Mouse (Mus musculus) fat pad, adult 2 months (tissue): ENCODE results near the gene Nhs.
"Not testable (repeated sequence)": the region's sequence is repeated elsewhere in the genome, so short reads cannot be mapped to it uniquely, and the experiment has no call there.

Experiments used
- DNase-seq: peaks from one replicate; pipeline ENCODE4 v3.0.0-alpha.2; 2011; ENCODE audit warnings: low read depth, low spot score; ENCODE audit errors: extremely low read depth

Nhs gene

DNA sequence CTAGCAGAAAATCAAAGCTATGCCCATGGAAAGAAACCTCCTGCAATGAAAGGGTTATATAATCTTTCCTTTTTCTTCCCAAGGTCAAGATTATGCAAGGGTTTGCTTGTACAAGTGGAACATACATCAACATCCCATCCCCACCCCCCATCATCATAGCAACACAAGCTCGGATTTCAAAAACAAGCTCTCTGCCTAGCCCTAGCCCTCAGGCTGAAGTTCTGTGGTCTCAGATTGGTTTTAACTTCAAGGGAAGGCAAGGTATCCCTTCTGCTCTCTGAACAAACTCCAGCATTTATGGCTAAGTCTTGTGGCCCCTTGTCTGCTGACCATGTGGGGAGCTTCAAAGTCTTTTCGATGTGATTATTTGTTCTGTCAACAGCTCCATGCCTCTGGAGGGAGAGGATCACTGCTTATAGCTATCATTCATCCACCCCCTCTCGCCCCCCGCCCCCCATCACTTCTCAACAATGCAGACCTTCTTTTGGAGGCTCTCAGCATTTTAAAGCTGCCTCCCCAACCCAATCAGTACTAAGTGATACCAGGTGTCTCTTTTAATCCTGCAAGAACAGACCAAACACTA lies 216.3 kb downstream of the Nhs start:
- DNase-seq: no peak

DNA sequence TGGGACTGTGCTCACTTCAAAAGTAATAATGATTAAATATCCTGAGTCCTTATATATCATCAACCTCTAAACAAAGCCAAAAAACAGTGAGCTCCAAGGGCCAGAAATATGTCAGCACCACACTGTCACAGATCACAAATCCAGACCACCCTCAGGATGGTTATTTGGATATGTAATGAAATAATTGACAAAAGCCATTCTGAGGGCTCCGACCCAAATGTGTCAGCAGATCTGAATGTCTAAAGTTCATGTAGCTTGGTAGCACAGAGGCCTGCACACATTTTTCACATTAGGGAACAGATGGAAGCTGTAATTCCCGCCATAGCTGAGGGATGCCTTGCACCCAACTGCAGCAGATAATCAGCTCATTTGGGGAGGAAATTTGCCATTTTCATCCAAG lies 218.8 kb downstream of the Nhs start:
- no peak for DNase-seq

DNA sequence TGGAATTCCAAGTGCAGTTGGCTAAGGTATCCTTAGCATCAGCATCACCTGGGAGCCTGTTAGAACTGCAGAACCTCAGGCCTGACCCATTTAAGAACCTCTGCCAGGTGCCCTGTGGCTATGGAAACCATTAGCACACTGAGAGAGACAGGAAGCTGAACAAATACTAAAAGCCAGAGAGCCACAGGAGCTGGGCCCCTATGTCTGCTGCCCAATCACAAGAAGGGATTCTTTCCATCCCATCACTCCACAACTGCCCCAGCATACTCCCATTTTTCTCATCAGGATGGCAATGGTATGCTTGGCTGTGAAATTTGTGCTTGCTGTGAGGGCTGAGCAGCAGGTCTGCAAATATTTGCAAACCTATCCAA lies 232.9 kb downstream of the Nhs start:
- DNase-seq: no peak

DNA sequence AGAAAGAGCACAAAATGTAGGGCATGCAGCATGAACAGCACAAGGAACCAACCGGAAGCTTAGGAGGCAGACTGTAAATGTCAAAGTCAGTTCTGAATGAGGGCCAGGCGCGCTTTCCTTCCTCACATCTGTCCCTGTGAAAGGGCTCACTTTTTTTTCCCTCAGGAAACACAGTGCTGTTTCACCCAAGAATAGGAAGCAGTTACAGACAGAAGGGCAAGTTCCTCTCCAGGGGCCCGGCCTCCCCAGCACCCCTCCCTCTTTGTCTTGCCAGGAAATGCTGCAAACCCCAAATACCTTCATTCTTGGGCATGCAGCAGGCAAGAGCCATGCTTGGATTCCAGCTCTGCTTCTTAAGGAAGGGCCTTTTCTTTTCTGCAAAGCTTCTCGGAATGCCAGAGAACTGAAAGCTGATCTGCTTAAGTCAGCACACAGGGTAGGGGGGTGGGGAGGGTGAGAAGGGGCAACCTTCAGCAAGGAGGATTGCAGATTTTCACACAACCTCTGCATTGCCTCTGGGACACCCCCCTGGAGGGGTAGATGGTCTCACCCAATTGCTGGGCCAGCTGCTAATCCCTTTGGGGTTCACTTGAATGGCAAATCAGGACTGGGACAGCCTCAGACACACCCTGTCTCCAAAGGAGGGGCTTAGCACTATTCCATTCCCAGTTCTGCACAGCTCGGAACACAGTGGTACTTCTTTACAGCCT lies 233.4 kb downstream of the Nhs start:
- DNase-seq: no peak

DNA sequence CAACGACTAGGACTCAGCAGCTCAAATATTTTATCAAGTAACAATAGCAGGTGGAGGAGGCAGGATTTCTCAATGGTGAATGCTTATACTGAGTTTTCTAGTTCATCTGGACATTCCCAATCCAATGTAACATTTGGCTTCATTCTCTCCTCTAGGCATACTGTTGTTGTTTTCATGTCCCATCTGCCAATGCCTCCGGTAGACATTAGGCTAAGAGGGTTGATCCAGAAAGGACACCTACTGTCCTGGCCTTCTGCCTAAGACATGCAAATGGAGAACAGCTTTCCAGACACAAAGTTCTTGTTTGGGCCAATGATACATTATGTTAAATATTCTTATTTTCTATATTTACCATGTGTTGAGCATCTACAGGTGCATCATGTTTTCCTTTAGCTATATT lies 236.9 kb downstream of the Nhs start:
- no peak for DNase-seq

DNA sequence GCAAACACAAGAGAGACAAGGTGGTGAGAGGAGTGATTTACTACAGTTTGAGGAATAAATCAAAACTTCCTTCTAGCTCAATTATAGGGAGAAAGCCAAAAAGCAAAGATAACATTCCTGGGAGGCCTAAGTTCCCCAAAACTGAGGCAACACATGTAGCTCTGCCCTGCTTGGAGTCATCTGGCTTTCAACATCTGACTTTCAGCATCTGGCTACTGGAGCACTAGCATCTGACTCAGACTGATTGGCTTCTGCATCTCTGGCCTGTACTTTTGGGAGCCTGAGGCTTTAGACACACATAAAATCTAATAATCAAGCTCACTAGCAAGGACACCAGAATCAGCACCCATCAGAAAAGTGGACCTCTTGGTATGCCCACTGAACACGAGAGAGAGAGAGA lies 237.9 kb downstream of the Nhs start:
- DNase-seq: no peak

DNA sequence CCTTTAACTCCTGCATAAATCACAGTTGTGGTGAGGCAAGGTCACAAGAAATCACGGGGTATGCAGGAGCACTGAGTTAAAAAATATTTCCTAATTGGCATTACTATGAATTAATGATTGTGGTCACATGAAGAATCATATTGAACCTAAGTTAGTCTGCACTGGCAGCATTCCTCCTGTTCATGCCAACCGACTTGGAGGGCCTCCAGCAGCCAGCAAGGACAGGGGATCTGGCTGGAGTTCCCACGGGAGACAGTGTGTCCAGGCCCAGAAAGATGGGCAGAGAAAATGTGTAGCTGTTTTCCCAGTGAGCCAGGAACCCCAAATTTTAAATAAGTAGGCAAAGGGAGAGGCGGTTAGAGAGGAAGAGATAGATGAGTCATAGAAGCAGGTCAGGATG lies 249.6 kb downstream of the Nhs start:
- no peak for DNase-seq

DNA sequence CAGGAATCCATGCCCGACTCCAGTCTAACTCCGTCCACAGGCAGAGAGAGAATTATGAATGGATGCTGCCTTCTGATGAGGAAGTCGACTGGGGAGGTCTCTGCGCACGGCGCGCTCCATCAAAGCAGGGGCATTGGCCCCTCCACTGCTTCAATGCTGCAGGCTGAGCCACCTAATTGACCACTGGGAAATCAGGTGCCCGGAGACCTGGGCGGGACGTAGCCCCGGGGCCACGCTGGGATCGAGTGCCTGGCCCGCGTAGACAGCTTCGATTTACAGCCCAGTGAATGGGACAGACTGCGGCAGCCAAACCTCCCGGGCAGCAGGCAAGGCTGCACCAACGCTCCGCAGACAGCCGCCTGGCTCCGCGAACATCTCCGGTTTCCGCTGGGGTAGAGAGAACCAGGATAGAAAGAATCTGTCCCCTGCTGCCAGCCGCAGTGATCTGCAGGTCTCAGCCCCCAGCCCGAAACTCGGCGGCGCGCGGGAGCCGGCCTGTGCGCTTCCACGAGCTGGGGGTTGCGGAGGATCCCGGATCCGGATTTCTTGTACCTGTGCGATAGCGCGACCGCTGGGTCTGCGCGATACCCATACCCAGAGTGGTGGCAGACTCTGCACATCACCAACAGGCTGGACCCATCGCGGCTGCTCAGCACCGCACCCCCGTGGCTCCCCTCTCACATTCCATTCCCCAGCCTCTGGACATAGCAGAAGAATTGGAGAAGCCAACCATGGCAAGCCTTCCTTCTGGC lies 250.7 kb downstream of the Nhs start:
- no peak for DNase-seq

DNA sequence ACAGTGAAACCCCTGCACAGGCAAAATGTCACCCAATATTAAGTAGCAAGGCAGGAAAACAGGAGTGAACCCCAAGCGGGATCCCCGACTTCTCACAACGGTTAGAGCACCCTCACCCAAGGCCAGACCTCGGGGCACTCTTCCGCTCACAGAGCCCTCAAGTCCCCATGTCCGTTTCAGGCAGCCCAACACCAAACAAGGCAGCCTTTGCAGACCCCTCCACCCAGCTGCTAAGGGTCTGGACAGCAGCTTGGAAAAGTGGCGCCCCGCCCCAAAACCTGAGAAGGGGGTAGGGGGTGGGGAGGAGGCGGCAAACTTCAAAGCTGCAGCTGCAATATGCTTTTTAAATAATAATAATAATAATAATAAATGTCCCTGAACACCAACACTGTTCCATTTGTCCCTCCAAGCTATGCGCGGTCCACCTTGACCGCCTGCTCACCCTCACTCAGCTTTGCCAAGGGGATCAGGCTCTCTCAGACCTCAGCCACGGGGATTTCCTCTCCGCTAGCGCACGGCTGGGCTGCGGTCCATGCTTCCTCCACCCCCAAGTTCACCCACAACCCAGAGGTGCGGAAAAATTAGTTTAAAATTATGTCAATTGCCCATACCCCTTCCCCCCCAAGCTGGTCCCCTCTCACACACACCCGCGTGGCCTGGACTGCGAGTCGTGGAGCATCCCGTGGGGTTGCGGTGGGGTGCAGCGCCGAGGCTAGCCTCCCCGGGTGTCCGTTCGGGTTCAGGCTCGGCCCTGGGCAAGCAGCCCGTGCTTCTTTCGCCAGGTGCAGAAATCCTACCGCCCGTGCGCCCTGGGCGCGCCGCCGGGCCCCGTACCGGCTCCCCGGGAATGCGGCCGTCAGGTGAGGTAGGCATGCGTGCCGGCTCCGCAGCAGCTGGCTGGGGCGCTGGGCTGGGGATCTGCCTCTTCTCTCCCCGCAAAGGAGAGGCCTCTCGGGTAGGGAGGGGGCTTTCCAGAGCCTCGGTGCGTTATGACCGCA lies 251.6 kb downstream of the Nhs start:
- DNase-seq: no peak

DNA sequence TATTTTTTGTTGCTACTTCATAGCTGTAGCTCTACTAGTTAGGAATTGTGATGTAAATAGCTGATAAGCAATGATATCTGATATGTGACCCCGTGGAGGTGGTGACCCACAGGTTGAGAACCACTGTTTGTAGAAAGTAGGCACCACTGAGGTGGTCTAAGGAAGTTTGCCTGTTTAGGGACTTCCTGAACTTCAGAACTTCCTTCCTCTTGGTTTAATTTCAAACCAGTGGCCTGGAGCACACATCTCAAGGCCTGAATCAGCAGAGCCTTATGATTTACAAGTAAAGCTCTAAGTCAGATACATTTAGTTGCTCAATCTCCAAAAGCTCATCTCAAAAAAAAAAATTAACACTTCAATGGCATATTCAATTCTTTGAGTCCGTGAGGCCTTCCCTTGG lies 265.1 kb downstream of the Nhs start:
- DNase-seq: no peak

DNA sequence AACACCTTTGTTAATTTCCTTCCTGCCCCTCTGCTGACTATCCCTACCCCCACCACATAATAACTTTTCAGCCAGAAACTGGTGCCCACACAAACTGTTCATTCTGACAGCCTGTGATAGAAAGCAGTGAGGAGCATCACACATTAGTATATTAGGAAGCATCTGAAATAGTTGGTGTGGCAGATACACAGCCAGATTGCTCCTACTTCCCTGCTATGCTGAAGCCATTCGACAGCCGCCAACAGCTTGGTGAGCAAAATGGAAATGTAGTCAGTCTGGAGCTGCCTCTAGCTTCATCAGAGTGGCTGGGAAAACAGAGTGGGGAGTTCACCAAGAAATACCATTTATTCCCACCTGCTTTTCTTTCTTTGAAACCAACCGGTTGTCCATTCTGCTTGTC lies 275.9 kb downstream of the Nhs start:
- no peak for DNase-seq

DNA sequence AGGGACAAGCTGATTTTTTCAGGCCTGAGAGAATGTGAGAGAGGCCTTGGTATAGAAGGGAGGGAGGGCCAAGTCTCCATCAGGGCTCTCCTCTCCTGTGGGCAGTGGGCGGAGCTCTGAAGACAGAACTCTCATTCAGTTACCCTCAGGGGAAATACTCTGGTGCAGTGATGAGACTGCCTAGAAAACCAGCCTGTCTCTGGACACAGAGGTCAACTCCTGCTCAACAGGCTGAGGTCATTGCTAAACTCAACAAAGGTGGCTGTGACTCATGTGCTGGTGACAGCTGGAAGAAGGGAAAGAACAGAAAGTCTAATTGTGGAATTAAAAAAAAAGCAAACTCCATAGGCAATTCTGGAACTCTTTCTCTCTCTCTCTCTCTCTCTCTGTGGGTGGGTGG lies 282.4 kb downstream of the Nhs start:
- DNase-seq: no peak

DNA sequence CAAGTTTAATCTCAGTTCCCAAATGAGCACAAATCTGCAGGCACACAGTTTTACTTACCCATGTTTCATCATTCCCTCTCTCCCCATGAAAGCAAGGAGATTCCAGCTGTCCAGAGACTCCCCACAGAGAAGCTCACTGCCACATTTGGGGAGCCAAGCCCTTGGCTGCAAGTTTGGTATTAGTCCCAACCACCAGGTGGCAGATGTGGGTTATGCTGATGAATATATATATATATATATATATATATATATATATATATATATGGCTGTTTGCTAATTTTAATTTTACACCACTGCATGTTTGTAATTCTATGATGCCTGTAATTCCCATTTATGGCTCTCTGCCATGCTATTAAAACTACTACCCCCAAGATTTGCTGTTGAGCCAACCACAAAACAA lies 286.0 kb downstream of the Nhs start:
- no peak for DNase-seq

DNA sequence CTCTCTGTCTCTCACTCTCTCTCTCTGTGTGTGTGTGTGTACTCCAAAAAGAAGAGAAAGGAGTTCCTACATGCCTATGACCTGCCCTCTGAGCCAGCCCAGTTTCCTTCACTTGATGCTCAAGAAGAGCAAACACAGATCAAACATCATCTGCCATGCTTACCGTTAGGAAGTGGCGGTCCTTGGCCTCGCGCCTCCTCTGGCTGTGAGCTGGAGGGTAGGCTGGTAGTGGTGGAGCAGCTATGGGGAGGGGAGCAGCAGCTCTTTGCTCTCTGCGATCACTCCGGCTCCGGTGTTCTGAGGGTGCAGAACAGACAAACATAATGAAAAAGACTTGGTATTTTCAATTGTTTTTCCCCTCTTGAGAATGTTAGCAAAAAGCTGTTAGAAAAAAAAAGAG lies 288.2 kb downstream of the Nhs start:
- DNase-seq: no peak

DNA sequence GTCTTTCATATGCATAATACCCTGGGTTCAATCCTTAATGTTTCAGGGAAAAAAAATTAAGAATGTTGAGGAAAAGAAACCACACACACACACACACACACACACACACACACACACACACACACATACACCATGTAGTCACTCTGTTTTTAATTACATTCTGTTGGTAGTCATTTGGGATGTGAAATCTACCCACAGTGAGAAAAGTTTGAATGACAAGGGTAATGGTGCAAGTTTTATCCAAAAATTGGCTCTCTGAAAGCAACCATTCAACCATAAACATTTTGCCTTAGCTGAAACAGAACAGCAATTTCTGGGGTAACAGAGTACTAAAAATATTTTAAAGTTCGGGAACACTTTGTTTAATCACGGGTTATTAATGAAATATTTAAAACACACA lies 303.9 kb downstream of the Nhs start:
- DNase-seq: no peak

DNA sequence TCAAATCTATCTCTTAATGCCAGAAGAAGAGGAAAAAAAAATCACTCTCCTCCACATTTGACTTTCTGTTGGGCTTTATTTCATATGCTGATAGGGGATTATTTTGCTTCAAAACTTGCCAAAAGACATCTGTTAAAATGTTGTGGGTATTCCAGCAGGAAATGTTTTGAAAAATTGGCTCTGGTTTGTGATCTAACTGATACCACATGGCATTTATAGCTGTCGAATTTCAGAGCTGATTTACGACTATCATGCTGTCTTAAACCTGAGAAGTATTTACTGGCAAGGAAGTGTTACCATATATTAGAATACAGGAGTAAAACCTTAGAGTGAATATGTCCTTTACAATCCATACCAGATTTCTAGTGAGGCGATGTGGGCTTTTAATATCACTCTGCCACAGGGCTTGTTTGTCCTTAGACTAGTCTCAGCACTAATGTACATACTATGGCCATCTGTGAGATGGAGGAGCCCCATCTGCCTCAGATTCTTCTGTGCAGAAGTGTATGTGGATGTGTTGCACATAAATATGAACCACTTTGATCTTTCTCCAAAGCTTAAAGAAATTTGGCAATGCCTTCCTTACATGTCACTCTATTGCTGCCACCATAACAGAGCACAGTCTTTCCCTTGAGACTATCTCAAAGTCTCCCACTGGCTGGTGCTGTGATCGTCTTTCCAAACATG lies 305.8 kb downstream of the Nhs start:
- no peak for DNase-seq

DNA sequence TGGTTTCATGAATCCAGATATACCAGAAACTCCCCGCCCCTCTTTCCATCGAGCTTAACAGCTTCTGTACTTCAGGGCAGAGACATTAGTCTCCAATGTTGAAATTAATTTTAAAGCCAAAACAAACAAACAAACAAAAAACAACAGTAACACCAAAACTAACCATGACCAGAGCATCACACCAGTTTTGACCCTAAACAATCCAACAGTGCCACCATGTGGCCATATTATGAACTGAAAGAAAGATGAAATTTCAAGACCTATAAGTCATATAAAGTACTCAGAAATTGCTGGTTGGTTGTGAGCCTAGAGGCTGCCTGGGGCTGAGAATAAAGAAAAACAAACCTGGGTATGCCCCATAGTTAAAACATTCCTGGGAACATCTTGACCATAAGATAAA lies 333.3 kb downstream of the Nhs start:
- not testable (repeated sequence) for DNase-seq

DNA sequence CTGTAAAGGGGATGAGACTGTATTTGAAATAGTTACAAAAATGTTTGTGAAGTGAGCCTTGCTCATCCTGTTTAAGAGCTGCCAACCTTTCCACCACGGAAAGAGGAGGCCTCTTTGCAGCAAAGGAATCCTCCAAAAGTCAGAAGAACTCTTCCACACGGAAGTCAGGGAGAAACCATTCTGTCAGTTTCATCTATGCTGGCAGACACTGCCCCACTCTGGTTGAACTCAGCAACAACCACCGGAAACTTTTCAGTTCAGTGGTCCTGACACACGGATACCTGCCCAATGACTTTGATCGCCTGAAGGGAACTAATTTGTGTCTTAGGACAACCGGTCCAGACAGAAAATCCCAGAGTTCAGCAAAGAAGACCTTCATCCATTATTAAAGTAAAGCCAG lies 369.3 kb downstream of the Nhs start:
- no peak for DNase-seq
